Mouse (Mus musculus) ZHBTc4 (cell line): ENCODE data around the gene Slc7a7.

Experiments
- DNase-seq: peaks from one replicate; pipeline ENCODE4 v3.0.0-alpha.2; 2011; ENCODE audit warnings: low read depth, low spot score

The Slc7a7 gene

DNA sequence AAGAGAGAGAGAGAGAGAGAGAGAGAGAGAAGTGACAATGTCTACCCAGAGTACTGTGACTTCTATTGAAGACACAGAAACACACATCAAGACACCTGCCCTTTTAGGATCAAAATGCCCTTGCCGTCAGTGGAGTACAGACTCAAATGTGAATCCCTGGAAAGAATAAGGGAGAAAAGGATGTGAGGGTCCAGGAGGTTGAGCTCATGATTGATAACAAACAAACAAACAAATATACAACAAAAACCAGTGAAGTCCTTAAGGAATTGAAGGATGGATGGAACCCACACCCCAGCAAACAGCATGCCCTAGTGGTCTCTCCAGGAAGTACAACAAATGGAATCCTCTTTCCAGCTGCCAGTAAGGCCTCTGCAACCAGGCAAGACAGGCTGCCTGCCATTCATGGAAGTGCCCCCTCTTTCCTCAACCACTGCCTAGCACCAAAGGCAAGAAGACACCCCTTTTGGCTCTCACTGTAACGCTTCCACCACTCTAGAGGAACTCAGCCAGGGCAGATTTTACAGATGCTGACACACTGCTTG is 4.9 kb downstream of the Slc7a7 start:
- peak; percentile 78 for DNase-seq

DNA sequence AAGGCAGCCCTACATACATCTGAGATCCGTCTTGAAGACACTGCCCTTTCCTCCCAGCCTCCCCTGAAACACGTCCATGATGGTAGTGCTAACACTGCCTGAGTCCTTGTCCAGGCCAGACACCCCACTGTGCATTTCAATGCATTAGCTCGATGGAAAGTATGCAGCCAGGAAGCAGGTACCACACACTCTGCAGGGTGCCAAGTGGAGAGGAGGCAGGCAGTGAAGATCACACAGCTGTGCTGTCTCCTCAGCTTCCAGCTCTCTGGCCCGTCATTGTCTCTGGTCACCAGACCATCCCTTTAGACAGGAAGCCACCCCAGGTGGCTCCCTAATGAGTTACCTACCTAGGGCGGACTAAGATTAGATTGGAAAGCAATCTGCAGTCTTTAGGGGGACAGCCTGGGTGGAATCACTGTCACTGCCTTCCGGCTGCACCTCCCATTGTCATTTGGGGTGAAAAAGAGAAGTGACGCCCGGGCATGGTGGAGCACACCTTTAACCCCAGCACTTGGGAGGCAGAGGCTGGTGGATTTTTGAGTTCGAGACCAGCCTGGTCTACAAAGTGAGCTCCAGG is 5.5 kb downstream of the Slc7a7 start:
- DNase-seq, result peak; percentile 97

DNA sequence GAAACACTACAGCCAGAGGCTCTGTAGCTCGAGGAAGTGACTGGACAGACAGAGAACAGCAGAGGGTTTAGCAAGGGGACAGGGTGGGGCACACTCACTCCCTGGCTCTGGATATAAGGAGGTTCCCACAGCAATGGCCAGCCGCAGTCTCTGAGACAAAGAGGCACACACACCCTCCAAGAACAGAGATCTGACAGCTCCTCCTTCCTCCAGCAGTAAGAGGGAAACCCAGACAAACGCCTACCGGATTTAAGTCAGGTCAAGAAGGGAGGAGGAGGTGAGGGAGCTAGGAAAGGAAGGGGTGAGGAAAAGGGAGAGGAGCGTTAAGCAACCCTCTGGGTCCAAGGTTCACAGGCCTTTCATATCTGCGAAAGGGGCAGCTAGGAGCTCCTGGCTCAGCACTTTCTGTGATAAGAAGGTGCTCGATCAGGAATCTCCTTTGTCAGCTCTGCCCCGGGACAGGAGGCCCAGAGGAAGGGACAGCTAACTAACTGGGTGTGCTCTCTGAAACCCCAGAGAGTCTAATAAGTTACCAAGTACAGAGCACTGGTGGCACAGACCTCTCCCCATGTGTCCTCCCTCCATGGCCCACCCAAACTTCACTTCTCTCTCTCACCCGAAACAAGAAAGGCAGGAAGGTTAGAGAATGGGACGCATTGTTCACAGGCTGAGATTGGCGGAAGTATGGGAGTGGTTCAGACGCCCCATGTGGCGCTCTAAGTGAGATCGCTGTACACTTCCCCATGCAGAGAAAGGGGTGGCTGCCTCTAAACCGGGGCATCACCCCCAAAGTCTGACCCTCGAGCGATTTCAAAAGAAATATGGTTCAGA is 7.4 kb downstream of the Slc7a7 start:
- DNase-seq, result peak; percentile 54

DNA sequence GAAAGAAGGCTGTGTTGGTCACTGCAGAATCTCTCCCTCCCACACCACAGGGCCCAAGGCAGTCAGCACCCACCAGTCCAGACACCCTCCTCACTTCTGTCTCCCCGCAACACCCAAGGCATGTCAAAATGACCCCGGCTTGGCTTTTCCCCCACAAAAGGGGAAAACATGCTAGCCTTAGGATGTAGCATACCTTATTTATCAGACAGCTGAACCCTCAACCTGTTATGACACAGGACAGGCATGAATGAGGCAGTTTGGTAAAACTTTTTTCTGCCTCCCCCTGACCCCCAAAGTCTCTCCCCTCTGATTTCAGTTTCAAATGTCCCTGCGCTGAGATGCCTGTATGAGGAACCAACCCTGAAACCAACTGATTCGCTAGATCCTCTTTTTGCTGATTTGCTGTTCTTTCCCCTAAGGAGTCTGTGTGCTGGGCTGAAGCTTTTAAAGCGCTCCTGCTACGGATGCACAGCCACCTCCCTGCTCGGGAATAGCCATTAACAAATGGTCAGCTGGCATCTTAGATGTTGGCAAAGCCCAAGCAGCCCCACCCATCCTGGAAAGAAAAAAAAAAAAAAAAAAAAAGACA is 8.4 kb downstream of the Slc7a7 start:
- DNase-seq, result no peak

DNA sequence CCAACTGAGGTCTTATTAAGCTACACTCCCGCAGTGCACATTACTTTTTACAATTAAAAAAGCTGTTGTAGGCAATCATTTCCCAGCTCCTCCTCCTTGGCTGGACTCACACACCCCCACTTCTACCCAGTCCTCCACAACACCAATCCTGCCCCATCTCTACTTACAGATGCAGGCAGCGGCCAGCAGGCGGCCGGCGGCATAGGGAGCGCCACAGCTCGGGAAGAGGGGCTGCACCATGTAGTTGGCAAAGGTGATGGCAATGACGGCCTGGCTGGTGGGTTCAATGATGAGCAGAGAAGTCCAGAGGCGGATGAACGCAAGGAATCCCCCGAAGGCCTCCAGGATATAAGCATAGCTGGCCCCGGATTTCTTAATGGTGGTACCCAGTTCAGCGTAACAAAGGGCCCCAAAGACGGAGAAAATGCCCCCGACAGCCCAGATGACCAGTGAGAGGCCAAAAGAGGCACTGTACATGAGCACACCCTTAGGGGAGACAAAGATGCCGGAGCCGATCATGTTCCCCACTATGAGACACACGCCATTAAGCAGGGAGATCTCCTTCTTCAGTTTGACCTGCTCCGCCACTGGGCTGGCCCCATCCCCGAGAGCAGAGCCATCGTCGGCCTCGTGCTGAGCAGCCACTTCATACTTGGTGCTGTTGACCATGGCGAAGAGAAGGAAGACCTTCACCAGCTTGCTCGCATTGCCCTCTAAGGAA is 9.1 kb downstream of the Slc7a7 start:
- DNase-seq, result peak; percentile 51

DNA sequence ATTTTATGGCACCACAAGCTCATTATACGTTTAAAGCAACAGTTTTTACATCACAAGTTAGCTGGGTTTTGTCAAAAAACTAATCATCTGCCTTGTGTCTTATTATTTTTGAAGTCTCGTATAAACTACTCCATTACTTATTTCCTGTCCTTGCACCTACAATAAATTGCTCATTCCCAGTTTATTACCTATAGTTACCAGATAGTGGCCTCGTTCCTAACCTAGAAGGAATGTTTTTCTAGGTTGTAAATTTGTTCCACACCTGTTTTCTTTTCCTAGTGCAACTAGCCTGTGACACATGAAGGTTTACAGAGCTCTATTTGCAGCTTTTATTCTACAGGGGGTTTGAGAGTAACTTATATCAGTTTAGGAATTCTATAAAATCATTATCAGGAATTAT is 15.9 kb downstream of the Slc7a7 start:
- no peak for DNase-seq

DNA sequence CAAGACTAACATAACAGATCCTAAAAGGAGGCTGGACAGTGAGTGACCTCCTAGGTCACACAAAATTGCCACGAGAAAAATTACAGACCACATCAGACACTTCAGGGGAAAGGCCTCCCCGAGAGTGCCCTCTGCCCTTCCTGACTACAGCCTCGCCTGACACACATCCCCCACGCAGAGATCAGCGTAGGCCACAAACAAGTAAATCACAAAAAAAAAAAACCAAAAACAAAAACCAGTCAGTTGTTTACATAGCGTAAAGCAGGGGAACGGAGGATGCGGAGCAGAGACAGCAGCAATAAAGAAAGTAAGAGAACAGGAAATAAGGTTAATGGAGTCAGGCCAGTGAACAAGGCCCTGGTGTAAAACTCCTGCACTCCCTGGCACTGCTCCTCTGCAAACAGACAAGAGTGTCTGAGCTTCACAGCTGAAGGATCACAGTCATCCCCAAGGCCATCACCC is 18.6 kb downstream of the Slc7a7 start:
- no peak for DNase-seq

DNA sequence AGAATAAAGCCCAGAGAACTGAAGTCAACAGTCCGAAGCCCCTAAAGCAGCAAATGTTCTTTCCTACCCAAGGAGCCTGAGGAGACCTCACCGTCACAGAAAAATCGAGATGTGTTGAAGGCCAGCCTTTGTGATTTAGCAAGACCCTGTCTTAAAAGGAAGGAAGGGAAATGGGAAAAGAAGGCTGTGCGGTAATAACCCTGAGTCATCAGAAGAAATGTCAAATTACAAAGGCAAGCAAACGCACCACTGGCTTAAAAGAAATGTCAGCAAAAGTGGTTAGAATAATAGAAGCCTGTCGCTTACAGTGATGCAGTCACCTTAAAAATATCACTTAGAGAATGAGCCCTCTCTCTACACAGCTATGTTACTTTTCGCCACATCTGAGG is 19.1 kb downstream of the Slc7a7 start:
- DNase-seq, result no peak

DNA sequence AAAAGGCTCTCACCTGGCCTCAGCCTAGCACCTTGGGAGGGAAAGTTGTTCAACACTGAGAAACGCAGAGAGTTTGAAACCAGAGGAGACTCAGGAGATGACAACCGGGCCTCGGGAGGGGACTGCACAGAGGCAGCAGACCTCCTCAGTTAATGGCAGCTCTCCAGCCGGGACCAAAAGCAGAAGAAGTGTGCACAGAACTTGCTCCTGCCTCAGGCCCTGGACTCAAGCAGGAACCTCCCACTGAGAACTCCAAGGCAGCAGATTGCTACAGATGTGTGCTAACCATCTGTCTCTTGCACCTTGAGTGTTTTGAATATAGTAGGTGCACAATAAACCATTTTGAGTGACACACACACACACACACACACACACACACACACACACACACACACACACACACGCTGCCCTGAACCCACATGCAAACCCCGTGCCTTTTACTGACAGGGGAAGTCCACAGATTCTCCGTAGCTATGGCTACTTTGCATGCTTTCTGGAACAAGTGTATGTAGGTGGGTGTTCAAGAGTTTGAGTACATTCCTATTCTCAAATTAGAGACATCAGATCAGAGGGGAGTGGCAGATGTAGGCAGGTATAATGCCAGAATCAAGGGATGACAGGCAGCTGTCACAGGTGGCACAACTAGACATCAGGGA is 19.6 kb downstream of the Slc7a7 start:
- no peak for DNase-seq

DNA sequence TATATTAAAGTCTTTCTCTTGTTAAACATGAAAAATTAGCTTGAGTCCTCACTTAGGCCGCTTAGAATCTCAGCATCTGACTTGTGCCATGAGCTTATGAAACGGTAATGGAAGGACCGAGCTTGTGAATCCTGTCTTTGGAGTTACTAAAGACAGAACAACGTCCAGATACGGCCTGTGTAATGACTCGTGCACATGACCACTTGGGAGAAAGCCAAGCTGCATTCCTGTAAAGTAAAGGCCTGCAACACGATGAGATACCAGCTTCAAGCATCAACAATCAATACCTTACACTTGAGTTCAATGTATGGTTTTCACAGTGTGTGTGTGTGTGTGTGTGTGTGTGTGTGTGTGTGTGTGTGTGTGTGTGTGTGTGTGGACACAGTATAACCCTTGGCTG is 20.9 kb downstream of the Slc7a7 start:
- no peak for DNase-seq

DNA sequence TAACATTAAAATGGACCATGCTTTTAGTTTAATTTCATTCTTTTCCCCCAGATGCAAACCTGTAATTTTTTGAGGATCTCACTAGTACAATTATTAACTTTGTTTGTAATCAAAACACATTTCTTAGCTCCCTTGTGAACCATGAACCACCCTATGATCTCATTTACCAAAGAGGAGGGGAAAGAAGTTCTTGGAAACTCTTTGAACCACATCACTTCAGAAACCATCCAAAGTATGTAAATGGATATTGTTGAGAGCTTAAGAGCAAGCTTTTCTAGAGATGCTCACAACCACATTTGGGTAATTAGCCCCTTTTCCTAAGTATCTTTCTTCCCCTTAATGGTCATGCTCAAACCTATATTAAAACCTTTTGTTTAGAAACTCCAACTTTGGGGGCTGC is 23.3 kb downstream of the Slc7a7 start:
- DNase-seq, result no peak

DNA sequence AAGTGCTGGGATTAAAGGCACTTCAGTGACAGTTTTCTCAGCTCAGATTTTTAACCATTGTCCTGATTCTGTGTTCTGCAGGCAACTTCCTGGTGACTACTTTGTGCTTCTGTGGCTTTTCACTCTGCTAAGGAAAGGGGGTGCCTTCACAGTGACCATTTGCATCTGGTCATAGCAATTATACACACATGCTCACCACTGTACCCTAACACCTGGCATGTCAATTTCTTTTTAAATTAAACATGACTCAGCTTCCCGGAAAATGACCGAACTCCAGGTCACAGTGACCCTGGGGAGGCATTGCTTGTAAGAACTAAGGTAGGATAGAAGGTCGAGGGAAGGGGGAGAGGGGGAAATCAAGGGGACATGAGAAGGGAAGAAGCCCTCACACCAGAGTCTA is 23.8 kb downstream of the Slc7a7 start:
- DNase-seq, result no peak

DNA sequence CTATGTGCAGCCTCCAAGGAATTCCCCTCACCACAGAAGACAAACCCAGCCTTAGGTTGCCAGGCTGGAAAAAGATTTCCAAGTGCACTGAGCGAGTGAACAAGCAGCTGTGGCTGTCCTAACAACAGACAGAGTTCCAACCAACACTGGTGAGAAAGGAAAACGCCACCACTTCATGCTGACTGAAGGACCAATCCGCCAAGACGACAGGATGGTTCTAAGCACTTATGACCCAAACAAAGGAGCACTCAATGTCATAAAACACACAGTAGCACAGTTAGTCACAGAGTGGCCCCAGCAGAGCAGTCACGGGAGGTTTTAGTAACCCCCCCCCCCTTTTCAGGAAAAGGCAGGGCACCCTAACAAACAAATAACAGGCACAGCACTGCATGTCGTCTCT is 26.7 kb downstream of the Slc7a7 start:
- DNase-seq, result no peak

DNA sequence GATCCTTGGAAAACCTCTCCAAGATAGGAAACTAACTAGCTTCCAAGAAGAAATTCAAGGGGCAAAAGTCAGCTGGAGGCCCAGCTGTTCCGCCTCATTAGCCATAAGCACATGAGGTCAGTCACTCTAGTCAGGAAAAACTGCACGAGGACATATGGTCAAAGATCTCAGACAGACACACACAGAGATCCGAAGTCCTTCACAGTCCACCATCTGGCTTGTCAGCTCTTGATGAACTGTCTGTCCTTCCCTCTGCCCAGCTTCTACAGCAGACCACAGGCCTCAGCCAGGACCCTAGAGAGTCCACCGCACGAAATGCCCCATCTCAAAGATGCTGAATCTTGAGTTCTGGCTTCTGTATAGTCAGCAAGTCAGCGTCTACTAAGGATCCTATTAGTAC is 30.0 kb downstream of the Slc7a7 start:
- no peak for DNase-seq

DNA sequence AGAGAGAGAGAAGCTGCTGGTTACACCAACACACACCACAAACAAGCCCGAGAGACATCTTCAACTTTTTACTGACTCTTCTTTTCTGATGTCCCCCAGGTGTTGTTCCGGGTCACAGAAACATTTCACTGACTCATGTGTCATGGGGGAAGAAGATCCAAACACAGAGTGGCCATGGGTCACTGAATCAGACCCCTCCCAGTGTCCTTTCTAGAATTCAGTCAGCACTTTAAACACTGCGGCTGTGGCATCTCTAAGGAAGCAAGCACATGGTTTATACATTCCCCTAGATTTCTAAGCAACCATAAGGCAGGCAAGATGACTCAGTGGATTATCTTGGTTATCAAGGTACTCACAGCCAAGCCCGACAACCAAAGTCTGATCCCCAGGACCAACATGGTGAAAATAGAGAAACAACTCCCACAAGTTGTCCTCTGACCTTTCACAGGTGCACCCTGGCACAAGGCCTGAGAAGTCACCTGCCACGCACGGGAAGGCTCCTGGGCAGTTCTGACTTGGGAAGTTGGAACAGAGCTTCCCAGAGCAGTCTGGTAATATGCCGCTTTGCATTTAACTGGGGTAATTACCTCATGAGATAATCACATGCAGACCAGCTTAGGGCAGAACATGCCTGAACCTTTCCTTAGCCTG is 31.5 kb downstream of the Slc7a7 start:
- DNase-seq, result no peak

DNA sequence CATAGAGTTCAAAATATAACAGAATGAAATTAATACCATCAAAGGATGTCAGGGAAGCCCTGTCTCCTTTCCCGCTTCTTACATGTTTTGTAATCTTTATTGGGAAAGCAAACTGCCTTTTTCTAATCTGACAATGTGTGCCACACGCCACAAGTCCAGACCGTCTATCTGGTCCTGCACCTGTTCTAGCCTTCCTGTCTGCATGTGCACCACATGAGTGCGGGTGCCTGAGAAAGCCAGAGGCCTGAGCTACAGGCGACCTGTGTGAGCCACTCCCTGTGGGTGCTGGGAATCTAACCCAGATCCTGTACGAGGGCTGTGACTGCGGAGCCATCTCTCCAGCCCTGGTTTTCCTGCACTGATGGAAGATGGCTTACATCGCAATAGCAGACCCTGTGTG is 33.2 kb downstream of the Slc7a7 start:
- peak; percentile 32 for DNase-seq

DNA sequence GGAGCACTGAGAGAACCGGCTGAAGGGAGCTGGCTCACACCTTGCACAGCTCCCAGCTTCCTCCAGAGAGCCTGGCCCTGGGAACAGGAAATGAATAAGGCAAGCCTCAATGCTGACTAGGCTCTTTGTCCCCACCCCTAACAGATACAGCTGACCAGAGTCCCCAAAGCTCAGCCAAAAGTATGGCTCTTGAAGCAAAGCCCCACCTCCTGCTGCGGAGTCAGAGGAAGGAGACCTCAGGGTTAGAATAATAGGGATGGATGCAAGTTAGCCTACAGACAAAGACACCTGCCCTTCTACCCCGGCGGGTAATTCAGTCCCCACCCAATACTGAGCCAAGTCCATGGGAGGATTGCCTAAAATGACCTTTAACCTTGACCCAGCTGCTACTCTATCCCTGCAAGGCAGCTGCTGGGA is 34.2 kb downstream of the Slc7a7 start:
- DNase-seq, result peak; percentile 94

DNA sequence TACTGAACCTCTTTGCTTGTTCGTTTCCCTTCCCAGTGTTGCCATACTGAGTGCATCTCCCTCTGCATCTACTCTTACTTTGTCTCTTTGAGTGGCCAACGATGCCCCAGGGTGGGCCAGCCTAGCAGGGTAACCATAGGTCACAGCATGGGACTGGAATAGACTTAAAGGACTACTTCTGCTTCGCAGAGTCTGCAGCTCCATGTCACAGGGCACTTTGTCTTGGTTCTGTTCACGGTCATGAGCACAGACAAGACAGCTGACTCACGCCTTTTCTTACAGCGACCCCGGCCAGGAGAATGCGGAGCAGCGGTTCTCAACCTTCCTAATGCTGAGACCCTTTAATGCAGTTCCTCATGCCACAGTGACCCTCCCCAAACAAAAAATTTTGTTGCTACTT is 34.9 kb downstream of the Slc7a7 start:
- peak; percentile 29 for DNase-seq

DNA sequence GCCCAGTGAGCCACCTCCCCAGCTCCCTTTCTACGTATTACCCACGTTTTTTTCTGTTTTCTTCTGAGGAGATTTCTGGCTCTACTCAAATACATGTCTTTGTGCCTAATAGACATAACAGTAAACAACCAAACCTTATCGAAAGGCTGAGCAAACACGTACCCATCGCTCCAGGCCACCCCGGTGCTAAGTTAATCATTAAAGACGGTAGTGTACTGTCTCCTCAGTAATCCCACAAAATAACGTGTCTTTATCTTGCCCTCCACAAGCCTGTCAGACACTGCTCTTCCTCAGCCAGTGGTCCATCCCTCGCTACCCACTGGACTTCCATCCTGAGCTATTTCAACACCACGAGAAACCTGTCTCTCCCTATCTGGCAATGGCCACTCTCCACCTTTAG is 35.8 kb downstream of the Slc7a7 start:
- no peak for DNase-seq

DNA sequence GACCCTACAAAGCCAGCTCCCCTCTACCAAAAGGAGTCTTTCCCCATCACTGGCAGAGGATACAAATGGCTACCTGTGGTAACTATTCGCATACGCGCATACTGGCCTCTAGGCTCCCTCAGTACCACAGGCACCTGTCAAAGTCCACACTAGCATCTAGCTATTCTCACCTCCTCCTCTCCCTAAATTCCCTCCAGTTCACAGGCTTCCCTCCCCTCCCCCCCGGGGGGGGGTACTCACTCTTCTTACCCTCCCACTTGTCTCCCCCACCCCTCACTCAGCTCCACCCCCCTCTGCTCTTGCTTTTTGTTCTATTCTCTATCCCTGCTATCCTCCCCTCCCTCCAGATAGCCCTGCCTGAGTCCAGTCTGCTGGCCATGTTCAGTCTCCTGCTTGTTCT is 37.0 kb downstream of the Slc7a7 start:
- DNase-seq, result no peak

DNA sequence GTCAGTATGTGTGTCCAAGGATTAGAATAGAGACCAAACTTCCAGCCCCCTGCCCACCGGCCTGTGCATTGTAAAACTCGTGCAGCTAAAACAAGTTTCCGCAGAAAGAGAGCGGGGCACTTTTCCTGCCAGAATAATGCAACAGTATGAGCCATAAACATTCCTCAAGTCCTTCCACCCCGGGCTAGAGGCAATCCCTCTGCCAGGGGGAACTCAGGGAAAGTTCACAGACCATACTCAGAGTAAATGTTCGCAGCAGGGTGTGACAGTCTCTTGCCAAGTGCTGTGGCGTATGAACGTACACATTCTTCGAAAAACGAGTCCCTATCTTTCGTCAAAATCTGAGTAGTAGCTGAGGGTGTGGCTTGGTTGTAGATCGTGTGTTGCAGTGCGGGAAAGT is 38.0 kb downstream of the Slc7a7 start:
- DNase-seq, result peak; percentile 61
